Mouse (Mus musculus) midbrain, embryonic 12.5 days (tissue): ENCODE results near the gene Btbd35f22. TPM values are rescaled to one million over a fixed set of nuclear protein-coding genes. Genes with fewer than 3 reads are reported as not detected.
"Not testable (repeated sequence)": the region's sequence is repeated elsewhere in the genome, so short reads cannot be mapped to it uniquely, and the experiment has no call there.

ENCODE experiments used
- ATAC-seq: fragments of 200-750 bp; cut with Nextera tagmentation; 2 replicates; pipeline ENCODE4 v1.8.0; 2017; ENCODE audit warnings: low read depth, moderate TSS enrichment, moderate library complexity; ENCODE audit not compliant: low FRiP score
- H3K27ac ChIP-seq: fragments of 300-500 bp; sonication (generic); replicated peaks from 2 replicates; pipeline ENCODE4 v1.5.1; 2016; ENCODE audit warnings: mild to moderate bottlenecking
- H3K27me3 ChIP-seq: fragments of 300-500 bp; sonication (generic); 2 replicates; pipeline ENCODE4 v1.6.1; 2016; ENCODE audit warnings: mild to moderate bottlenecking
- H3K36me3 ChIP-seq: fragments of 300-500 bp; sonication (generic); 2 replicates; pipeline ENCODE4 v1.6.1; 2016
- H3K4me1 ChIP-seq: fragments of 300-500 bp; sonication (generic); 2 replicates; pipeline ENCODE4 v1.6.1; 2016
- H3K4me2 ChIP-seq: fragments of 300-500 bp; sonication (generic); replicated peaks from 2 replicates; pipeline ENCODE4 v1.6.1; 2016; ENCODE audit warnings: mild to moderate bottlenecking, moderate library complexity
- H3K4me3 ChIP-seq: fragments of 300-500 bp; sonication (generic); 2 replicates; pipeline ENCODE4 v1.5.1; 2016; ENCODE audit warnings: mild to moderate bottlenecking
- H3K9ac ChIP-seq: fragments of 300-500 bp; sonication (generic); replicated peaks from 2 replicates; pipeline ENCODE4 v1.6.1; 2016; ENCODE audit warnings: mild to moderate bottlenecking, moderate library complexity
- H3K9me3 ChIP-seq: fragments of 300-500 bp; sonication (generic); 2 replicates; pipeline ENCODE4 v1.6.1; 2016; ENCODE audit warnings: mild to moderate bottlenecking
- WGBS: fragments of 180-500 bp; shearing (Covaris S2); methylation state at CpG from one replicate; pipeline ENCODE4 v1.1.7; 2016; 5-methylcytosine and 5-hydroxymethylcytosine counted together
- polyA plus RNA-seq: library from polyadenylated mRNA; unstranded; fragments of >200 nt; fragmentation: Nextera tagmentation; extraction: Ambion mirVana; gene quantifications from 2 replicates; pipeline ENCODE4 v1.2.1, GENCODE M21; 2016

Btbd35f22 gene
- not detected in 2 replicates for polyA plus RNA-seq

GRCm38 (mm10) chrX:32047529-32047928 is at the start of gene Btbd35f22:
Gene Btbd35f22 (plus strand): TSS chrX:32047829.
- H3K9me3 ChIP-seq, H3K4me2 ChIP-seq, H3K9ac ChIP-seq, H3K4me1 ChIP-seq, H3K36me3 ChIP-seq, H3K27ac ChIP-seq, H3K27me3 ChIP-seq, H3K4me3 ChIP-seq, ATAC-seq: not testable (repeated sequence)
- WGBS, result no CpG with 5 or more reads among the region's 3 CpGs

Other genes with a start within 250 kb of the Btbd35f22 start
- not detected in 2 replicates for gene Gm21637, start 85.8 kb upstream of the Btbd35f22 start, polyA plus RNA-seq
- gene Btbd35f2, start 230.6 kb downstream of the Btbd35f22 start, polyA plus RNA-seq, result not detected in 2 replicates